Mouse (Mus musculus) hindbrain, embryonic 15.5 days (tissue): ENCODE data around the gene Hagh. TPM values are rescaled to one million over a fixed set of nuclear protein-coding genes. Genes with fewer than 3 reads are reported as not detected.

ENCODE experiments used
- ATAC-seq: fragments of 200-750 bp; cut with Nextera tagmentation; 2 replicates; pipeline ENCODE4 v1.8.0; 2017; ENCODE audit warnings: low read depth, moderate number of reproducible peaks, moderate TSS enrichment; ENCODE audit not compliant: low FRiP score
- H3K27ac ChIP-seq: fragments of 300-500 bp; sonication (generic); replicated peaks from 2 replicates; pipeline ENCODE4 v1.5.1; 2015; ENCODE audit warnings: mild to moderate bottlenecking, inconsistent platforms
- H3K27me3 ChIP-seq: fragments of 300-500 bp; sonication (generic); 2 replicates; pipeline ENCODE4 v1.6.1; 2015; ENCODE audit warnings: control low read depth, inconsistent platforms
- H3K36me3 ChIP-seq: fragments of 300-500 bp; sonication (generic); 2 replicates; pipeline ENCODE4 v1.6.1; 2015; ENCODE audit warnings: control low read depth, inconsistent platforms
- H3K4me1 ChIP-seq: fragments of 300-500 bp; sonication (generic); replicated peaks from 2 replicates; pipeline ENCODE4 v1.6.1; 2015; ENCODE audit warnings: control low read depth, inconsistent platforms
- H3K4me2 ChIP-seq: fragments of 300-500 bp; sonication (generic); 2 replicates; pipeline ENCODE4 v1.6.1; 2015; ENCODE audit warnings: moderate library complexity, mild to moderate bottlenecking, inconsistent platforms
- H3K4me3 ChIP-seq: fragments of 300-500 bp; sonication (generic); 2 replicates; pipeline ENCODE4 v1.5.1; 2015; ENCODE audit warnings: mild to moderate bottlenecking, inconsistent platforms
- H3K9ac ChIP-seq: fragments of 300-500 bp; sonication (generic); 2 replicates; pipeline ENCODE4 v1.6.1; 2015; ENCODE audit warnings: inconsistent platforms
- H3K9me3 ChIP-seq: fragments of 300-500 bp; sonication (generic); 2 replicates; pipeline ENCODE4 v1.6.1; 2016; ENCODE audit warnings: control low read depth, inconsistent platforms
- WGBS: fragments of 180-500 bp; shearing (Covaris S2); methylation state at CpG from one replicate; pipeline ENCODE4 v1.1.7; 2015; 5-methylcytosine and 5-hydroxymethylcytosine counted together
- polyA plus RNA-seq: library from polyadenylated mRNA; unstranded; fragments of >200 nt; fragmentation: Nextera tagmentation; extraction: Ambion mirVana; gene quantifications from 2 replicates; pipeline ENCODE4 v1.2.1, GENCODE M21; 2015

The Hagh gene
- polyA plus RNA-seq, 1 experiment from 2014 or later, result 71.8 TPM

- WGBS, result 92% methylated on average over 19 of the region's 19 CpGs
- no peak overlapping the region for H3K4me3 ChIP-seq
- H3K27me3 ChIP-seq, result no peaks in the 10 kb centered on the region
- H3K9me3 ChIP-seq, result no peaks in the 10 kb centered on the region
- no peak overlapping the region for H3K4me2 ChIP-seq
- H3K4me1 ChIP-seq, result peaks cover 42% of the 10 kb centered on the region
- no peak for ATAC-seq
- peaks cover 39% of the 10 kb centered on the region for H3K36me3 ChIP-seq
- H3K27ac ChIP-seq, result no peak overlapping the region
- no peak overlapping the region for H3K9ac ChIP-seq
Measured at GRCm38 (mm10) chr17:24890151-24891092, 50.5 kb downstream of the Hagh start.

- Histone ChIP-seq H3K9me3 (no peaks in the 10 kb centered on the region), H3K36me3 (peaks cover 39% of the 10 kb centered on the region), H3K4me1 (peaks cover 47% of the 10 kb centered on the region), H3K27ac (no peak overlapping the region), H3K4me2 (no peak overlapping the region), H3K9ac (no peak overlapping the region), H3K4me3 (no peak overlapping the region), H3K27me3 (no peaks in the 10 kb centered on the region)
- ATAC-seq, result no peak
- 86% methylated on average over 13 of the region's 13 CpGs for WGBS
Measured at GRCm38 (mm10) chr17:24891321-24891720, 51.4 kb downstream of the Hagh start.

GRCm38 (mm10) chr17:24892785-24893184 lies 52.8 kb downstream of the Hagh start:
- no peaks in the 10 kb centered on the region for H3K27me3 ChIP-seq
- no peak overlapping the region for H3K4me2 ChIP-seq
- ATAC-seq, result no peak
- H3K4me3 ChIP-seq, result no peak overlapping the region
- 89% methylated on average over 12 of the region's 12 CpGs for WGBS
- no peak overlapping the region for H3K9ac ChIP-seq
- H3K27ac ChIP-seq, result no peak overlapping the region
- peaks cover 42% of the 10 kb centered on the region for H3K36me3 ChIP-seq
- no peaks in the 10 kb centered on the region for H3K9me3 ChIP-seq
- H3K4me1 ChIP-seq, result peaks cover 51% of the 10 kb centered on the region

DNA sequence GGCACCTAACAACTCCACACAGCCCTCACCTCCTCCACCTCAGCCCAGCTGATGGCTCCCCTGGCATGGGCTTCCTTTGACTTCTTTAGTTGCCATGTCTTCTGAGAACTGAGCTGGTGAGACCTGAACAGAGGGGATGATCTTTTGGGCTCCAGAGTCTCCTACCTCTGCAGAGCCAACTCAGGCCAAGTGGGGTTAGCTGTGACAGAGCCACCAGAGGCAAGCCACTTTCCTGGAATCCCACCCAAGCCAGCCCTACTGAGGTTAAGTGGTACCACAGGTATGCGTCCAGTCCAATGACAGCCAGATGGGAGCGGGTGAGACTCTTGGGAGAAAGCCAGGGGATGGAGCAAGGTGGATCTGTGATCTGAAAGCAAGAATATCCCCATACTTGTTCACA lies 53.3 kb downstream of the Hagh start:
- H3K4me3 ChIP-seq, result peak overlapping the region; percentile 82; the same call in 1 of the 2 replicates
- WGBS, result 96% methylated on average over 2 of the region's 2 CpGs
- no peaks in the 10 kb centered on the region for H3K27me3 ChIP-seq
- H3K36me3 ChIP-seq, result peaks cover 46% of the 10 kb centered on the region
- no peak overlapping the region for H3K27ac ChIP-seq
- H3K9me3 ChIP-seq, result no peaks in the 10 kb centered on the region
- no peak overlapping the region; the same call in 1 of the 2 replicates for H3K4me2 ChIP-seq
- H3K9ac ChIP-seq, result no peak overlapping the region
- peaks cover 51% of the 10 kb centered on the region for H3K4me1 ChIP-seq
- no peak for ATAC-seq

- H3K4me1 ChIP-seq, result peaks cover 46% of the 10 kb centered on the region
- ATAC-seq, result peak; percentile 23
Measured at GRCm38 (mm10) chr17:24894061-24894994, 54.4 kb downstream of the Hagh start.

GRCm38 (mm10) chr17:24894995-24895547 lies 55.1 kb downstream of the Hagh start, which contains the start of the genes Eme2 and Mrps34:
TSS of gene Eme2 (minus strand) at chr17:24895087.
TSS of gene Mrps34 (plus strand) at chr17:24895116.
- H3K9me3 ChIP-seq, result no peaks in the 10 kb centered on the region
- no peaks in the 10 kb centered on the region for H3K27me3 ChIP-seq
- ATAC-seq, result peak; percentile 73
- H3K4me1 ChIP-seq, result peaks cover 46% of the 10 kb centered on the region
- H3K4me3 ChIP-seq, result peak within 1 kb of the TSS; percentile 82
- WGBS, result 0% methylated on average over 62 of the region's 62 CpGs
- H3K9ac ChIP-seq, result peak within 1 kb of the TSS; percentile 87
- peak within 1 kb of the TSS; percentile 79 for H3K27ac ChIP-seq
- peak within 1 kb of the TSS; percentile 97 for H3K4me2 ChIP-seq
- H3K36me3 ChIP-seq, result peaks cover 59% of the 10 kb centered on the region

More at GRCm38 (mm10) chr17:24894061-24894994, 54.4 kb downstream of the Hagh start:
- Histone ChIP-seq H3K9ac (peak overlapping the region; percentile 87), H3K4me2 (peak overlapping the region; percentile 97), H3K4me3 (peak overlapping the region; percentile 82), H3K9me3 (no peaks in the 10 kb centered on the region), H3K27me3 (no peaks in the 10 kb centered on the region), H3K27ac (peak overlapping the region; percentile 79), H3K36me3 (peaks cover 56% of the 10 kb centered on the region)
- whole genome bisulfite sequencing, result 12% methylated on average over 31 of the region's 31 CpGs

DNA sequence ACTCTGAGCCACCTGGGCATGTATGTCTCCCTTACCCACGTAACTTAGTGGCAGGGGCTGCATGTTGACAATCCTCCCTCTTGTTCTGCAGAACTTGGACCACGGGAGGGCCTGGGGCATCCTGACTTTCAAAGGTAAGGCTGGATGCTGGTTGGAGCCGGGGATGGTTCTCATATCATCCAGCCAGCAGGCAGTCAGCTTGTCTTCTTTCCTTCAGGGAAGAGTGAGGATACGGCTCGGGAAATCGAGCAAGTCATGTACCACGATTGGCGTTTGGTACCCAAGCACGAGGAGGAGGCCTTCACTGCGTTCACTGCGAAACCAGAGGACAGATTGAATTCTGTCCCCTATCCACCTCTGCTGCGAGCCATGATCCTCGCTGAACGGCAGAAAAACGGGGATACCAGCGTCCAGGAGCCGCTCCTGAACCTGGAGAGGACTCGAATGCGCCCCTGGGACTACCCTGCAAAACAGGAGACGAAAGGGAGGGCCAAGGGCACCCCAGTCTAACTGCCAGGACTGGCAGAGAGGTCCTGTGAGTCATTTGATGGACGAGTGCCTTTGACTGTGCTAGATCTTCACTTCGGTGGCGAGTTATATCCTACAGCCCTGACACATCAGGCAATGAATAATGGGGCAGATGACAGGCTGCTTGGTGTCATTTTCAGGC lies 55.8 kb downstream of the Hagh start:
- 14% methylated on average over 23 of the region's 23 CpGs for WGBS
- ATAC-seq, result no peak
- H3K36me3 ChIP-seq, result peaks cover 60% of the 10 kb centered on the region

GRCm38 (mm10) chr17:24896241-24896992 lies 56.5 kb downstream of the Hagh start, which contains the start of gene Nme3:
TSS of gene Nme3 (plus strand) at chr17:24896500.
- Histone ChIP-seq H3K4me1 (peaks cover 46% of the 10 kb centered on the region), H3K9me3 (no peaks in the 10 kb centered on the region), H3K27me3 (no peaks in the 10 kb centered on the region), H3K36me3 (peaks cover 60% of the 10 kb centered on the region), H3K27ac (peak within 1 kb of the TSS; percentile 79), H3K4me2 (peak within 1 kb of the TSS; percentile 97), H3K4me3 (peak within 1 kb of the TSS; percentile 82), H3K9ac (peak within 1 kb of the TSS; percentile 87)
- ATAC-seq, result peak; percentile 74
- under 1% methylated on average over 50 of the region's 50 CpGs for WGBS

More for the DNA sequence above, 55.8 kb downstream of the Hagh start:
- peak overlapping the region; percentile 79 for H3K27ac ChIP-seq
- H3K4me1 ChIP-seq, result peaks cover 46% of the 10 kb centered on the region
- H3K9me3 ChIP-seq, result no peaks in the 10 kb centered on the region
- H3K4me2 ChIP-seq, result peak overlapping the region; percentile 97
- peak overlapping the region; percentile 87 for H3K9ac ChIP-seq
- peak overlapping the region; percentile 82 for H3K4me3 ChIP-seq
- no peaks in the 10 kb centered on the region for H3K27me3 ChIP-seq

DNA sequence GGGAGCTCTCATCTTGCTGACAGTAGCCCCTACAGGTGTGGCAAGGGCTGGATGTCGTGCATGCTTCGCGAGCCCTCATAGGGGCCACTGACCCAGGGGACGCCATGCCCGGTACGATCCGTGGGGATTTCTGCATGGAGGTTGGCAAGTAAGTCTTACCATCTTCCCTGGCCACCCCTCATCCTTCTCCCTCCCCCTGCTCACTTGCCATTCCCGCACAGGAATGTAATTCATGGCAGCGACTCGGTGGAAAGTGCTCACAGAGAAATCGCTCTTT lies 57.0 kb downstream of the Hagh start:
- Histone ChIP-seq H3K36me3 (peaks cover 61% of the 10 kb centered on the region), H3K4me1 (peaks cover 46% of the 10 kb centered on the region), H3K27ac (peak overlapping the region; percentile 79), H3K4me2 (peak overlapping the region; percentile 97), H3K4me3 (peak overlapping the region; percentile 82), H3K9me3 (no peaks in the 10 kb centered on the region), H3K9ac (peak overlapping the region; percentile 87), H3K27me3 (no peaks in the 10 kb centered on the region)
- WGBS, result 25% methylated on average over 11 of the region's 11 CpGs
- no peak for ATAC-seq

DNA sequence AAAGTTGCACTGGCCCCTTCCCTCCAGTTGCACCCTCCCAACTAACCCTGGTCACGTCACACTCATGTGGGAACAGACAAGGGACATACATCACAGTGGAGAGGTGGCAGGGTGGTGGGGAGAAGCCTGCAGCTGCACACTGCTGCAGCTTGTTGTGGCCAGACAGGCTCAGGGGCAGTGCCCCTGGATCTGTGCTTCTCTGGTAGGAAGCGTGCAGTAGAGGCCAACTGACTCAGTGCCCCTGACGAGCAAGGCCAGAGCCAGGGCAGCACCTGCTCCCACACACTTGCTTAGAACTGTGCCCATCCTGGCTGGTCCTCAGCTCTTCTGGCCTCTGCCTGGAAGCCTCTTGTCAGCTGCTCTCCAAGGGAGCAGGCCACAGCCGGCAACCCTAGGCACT lies 57.7 kb downstream of the Hagh start:
- Histone ChIP-seq H3K4me3 (peak overlapping the region; percentile 82), H3K4me2 (peak overlapping the region; percentile 97), H3K4me1 (peaks cover 46% of the 10 kb centered on the region), H3K9ac (peak overlapping the region; percentile 87), H3K36me3 (peaks cover 60% of the 10 kb centered on the region), H3K9me3 (no peaks in the 10 kb centered on the region), H3K27me3 (no peaks in the 10 kb centered on the region), H3K27ac (no peak overlapping the region)
- WGBS, result 72% methylated on average over 4 of the region's 4 CpGs
- no peak for ATAC-seq
